Mouse (Mus musculus): ENCODE measurements around the gene Zfp13. TPM values are rescaled to one million over a fixed set of nuclear protein-coding genes. Genes with fewer than 3 reads are reported as not detected.
A peak's percentile ranks its signal among the peaks of the same experiment; 100 is the strongest.

Zfp13 gene
- polyA plus RNA-seq, 1 experiment from 2014 or later, result 9.0 TPM

DNA sequence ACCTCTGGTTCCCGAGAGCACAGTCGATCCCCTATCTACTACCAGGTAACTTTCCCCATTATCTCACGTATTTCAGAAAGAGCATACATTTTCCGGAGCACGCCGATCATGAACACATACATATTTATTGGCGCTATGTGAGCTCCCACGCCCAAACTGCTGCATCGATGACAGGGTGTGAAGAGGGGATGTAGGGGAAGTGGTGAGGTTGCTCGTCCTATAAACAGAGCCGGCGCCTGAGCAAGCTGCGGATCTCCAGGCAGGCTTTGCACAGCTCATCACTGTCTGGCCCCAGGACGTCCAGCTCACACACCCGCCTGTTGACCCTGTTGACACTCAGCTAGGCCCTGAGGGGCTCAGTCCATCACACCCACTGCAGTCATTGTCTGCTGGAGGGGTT, 48.4 kb downstream of the Zfp13 start:
- Histone ChIP-seq H3K4me2 (peak overlapping the region; percentile 73), H3K9ac (ENCODE audit: low read depth, low read length) (peak overlapping the region; percentile 77), H3K36me3 (ENCODE audit: control insufficient read depth, insufficient read depth, low read length) (0 out of 2 replicates have a peak, but pooled peaks cover 5% of the 10 kb centered on the region), H3K9me3 (replicated peaks; ENCODE audit: control insufficient read depth, low read length) (no peaks in the 10 kb centered on the region), H3K27me3 (ENCODE audit: control insufficient read depth, insufficient read depth, low read length) (no peaks in the 10 kb centered on the region), H3K4me1 (ENCODE audit: control insufficient read depth, insufficient read depth, low read length) (no peaks in the 10 kb centered on the region; the same call in 1 of the 2 replicates), H3K27ac (ENCODE audit: low read depth, low read length) (peak overlapping the region; percentile 55), H3K4me3 (ENCODE audit: low read depth, low read length) (peak overlapping the region; percentile 71)
- no peak for ATAC-seq (replicated peaks; ENCODE audit: insufficient number of reproducible peaks, low FRiP score, low TSS enrichment)
- WGBS (ENCODE audit: insufficient replicate concordance), result under 1% methylated on average over 15 of the region's 15 CpGs

DNA sequence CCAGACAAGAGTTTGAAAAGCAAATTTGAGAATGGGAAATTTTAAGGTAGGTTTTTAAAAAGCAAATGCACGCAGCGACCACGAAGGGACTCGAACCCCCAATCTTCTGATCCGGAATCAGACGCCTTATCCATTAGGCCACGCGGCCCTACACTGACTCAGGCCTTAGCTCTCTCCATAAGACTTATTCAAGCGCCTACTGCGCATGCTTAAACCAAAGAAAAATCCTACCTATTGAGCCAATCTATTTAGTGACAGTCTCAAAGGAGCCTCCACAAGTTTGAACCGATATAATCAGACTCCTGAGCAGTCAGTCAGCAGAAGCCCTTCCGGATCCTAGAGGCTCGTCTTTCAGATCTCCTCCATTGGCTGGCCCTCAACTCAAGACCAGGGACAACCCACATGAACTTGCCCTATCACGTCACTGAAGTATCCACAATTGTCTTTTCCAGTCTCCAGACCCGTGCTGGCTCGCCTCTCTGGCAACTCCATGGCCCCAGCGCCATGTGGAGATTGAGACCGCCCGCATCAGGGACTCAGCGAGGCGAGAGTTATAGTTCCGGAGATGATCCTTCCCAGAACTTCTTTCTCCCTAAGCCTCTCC, 49.0 kb downstream of the Zfp13 start:
- peak; percentile 67 for ATAC-seq (replicated peaks; ENCODE audit: insufficient number of reproducible peaks, low FRiP score, low TSS enrichment)
- Histone ChIP-seq H3K4me2 (peak overlapping the region; percentile 73), H3K9ac (ENCODE audit: low read depth, low read length) (peak overlapping the region; percentile 77), H3K36me3 (ENCODE audit: control insufficient read depth, insufficient read depth, low read length) (0 out of 2 replicates have a peak, but pooled peaks cover 2% of the 10 kb centered on the region), H3K9me3 (replicated peaks; ENCODE audit: control insufficient read depth, low read length) (no peaks in the 10 kb centered on the region), H3K4me3 (ENCODE audit: low read depth, low read length) (peak overlapping the region; percentile 71), H3K27ac (ENCODE audit: low read depth, low read length) (peak overlapping the region; percentile 55), H3K27me3 (ENCODE audit: control insufficient read depth, insufficient read depth, low read length) (no peaks in the 10 kb centered on the region), H3K4me1 (ENCODE audit: control insufficient read depth, insufficient read depth, low read length) (no peaks in the 10 kb centered on the region; the same call in 1 of the 2 replicates)
- WGBS (ENCODE audit: insufficient replicate concordance), result under 1% methylated on average over 22 of the region's 22 CpGs

DNA sequence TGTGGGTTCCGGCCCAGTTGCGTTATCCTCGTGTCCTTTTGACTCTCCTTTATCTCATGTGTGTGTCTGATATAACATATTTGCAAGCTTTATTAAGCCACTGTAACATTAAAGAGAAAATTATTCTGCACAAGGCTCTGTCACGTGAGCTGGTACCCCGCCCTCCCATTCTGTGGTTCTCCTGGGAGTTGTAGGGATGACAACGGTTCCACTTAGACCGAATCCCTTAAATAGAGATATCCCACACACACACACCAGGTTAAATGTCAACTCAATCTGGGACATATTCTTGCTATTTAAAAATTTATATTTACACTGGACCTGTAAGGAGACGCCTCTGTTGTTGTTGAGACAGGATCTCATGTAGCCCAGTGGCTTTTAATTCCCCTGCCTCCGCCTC, 49.8 kb downstream of the Zfp13 start:
- no peak for ATAC-seq (replicated peaks; ENCODE audit: insufficient number of reproducible peaks, low FRiP score, low TSS enrichment)
- peak overlapping the region; percentile 71 for H3K4me3 ChIP-seq (ENCODE audit: low read depth, low read length)
- H3K27ac ChIP-seq (ENCODE audit: low read depth, low read length), result no peak overlapping the region
- H3K9ac ChIP-seq (ENCODE audit: low read depth, low read length), result no peak overlapping the region
- H3K27me3 ChIP-seq (ENCODE audit: control insufficient read depth, insufficient read depth, low read length), result no peaks in the 10 kb centered on the region
- no peaks in the 10 kb centered on the region; the same call in 1 of the 2 replicates for H3K4me1 ChIP-seq (ENCODE audit: control insufficient read depth, insufficient read depth, low read length)
- WGBS (ENCODE audit: insufficient replicate concordance), result 6% methylated on average over 9 of the region's 9 CpGs
- no peaks in the 10 kb centered on the region for H3K9me3 ChIP-seq (replicated peaks; ENCODE audit: control insufficient read depth, low read length)
- H3K4me2 ChIP-seq, result peak overlapping the region; percentile 73
- no peaks in the 10 kb centered on the region for H3K36me3 ChIP-seq (ENCODE audit: control insufficient read depth, insufficient read depth, low read length)

DNA sequence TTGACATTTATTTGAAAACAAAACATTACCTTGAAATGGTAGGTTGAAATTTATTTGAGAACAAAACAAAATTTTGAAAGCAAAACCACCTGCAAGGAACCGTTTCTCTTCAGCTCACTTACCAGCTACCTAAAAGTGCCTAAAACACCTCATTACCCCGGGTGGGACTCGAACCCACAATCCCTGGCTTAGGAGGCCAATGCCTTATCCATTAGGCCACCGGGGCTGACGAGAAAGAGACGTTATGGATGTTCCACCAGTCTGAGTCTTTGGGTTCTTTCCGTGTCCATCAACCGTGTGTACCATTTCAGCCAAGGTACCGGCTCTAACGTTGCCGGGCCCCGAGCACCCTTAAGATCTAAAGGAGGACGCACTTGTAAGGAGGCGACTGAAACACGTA, 50.7 kb downstream of the Zfp13 start:
- peak; percentile 66 for ATAC-seq (replicated peaks; ENCODE audit: insufficient number of reproducible peaks, low FRiP score, low TSS enrichment)
- Histone ChIP-seq H3K4me2 (peak overlapping the region; percentile 73), H3K27me3 (ENCODE audit: control insufficient read depth, insufficient read depth, low read length) (no peaks in the 10 kb centered on the region), H3K27ac (ENCODE audit: low read depth, low read length) (no peak overlapping the region), H3K4me1 (ENCODE audit: control insufficient read depth, insufficient read depth, low read length) (no peaks in the 10 kb centered on the region; the same call in 1 of the 2 replicates), H3K9ac (ENCODE audit: low read depth, low read length) (no peak overlapping the region), H3K9me3 (replicated peaks; ENCODE audit: control insufficient read depth, low read length) (no peaks in the 10 kb centered on the region), H3K4me3 (ENCODE audit: low read depth, low read length) (peak overlapping the region; percentile 71), H3K36me3 (ENCODE audit: control insufficient read depth, insufficient read depth, low read length) (no peaks in the 10 kb centered on the region)
- WGBS (ENCODE audit: insufficient replicate concordance), result under 1% methylated on average over 15 of the region's 15 CpGs

DNA sequence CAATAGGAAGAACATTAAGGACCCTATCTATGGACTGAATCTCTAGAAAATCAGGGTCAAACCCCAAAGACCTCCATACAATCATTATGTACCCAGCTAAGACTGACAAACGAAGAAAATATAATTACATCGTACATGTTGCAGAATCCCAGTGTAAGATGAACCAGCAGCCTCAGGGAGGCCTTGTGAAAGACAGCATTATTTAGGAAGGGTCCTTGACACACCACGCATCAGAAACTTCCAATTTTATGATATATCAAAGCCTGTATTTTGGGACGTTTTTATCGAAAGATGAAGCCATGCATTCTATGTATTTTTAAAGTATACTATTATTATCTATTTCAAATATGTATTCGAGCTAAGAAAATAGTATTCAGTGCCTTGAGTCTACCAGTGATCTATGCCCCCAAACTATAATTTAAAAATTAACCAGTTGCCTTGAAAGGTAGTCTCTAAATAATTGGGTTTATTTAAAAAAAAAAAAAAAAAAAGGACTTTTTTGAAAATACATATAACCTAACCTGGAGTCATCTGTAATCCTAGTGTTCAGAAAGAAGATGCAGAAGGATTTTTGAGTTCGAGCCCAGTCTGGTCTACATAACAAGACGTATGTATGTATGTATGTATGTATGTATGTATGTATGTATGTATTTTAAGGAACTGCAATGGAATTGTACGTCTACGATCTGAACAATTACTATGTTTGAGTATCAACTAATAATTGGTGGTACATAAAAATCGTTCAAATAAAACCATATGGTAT, 51.4 kb downstream of the Zfp13 start:
- H3K27me3 ChIP-seq (ENCODE audit: control insufficient read depth, insufficient read depth, low read length), result no peaks in the 10 kb centered on the region
- peak overlapping the region; percentile 63 for H3K4me2 ChIP-seq
- H3K4me3 ChIP-seq (ENCODE audit: low read depth, low read length), result peak overlapping the region; percentile 82; the same call in 1 of the 2 replicates
- no peaks in the 10 kb centered on the region for H3K36me3 ChIP-seq (ENCODE audit: control insufficient read depth, insufficient read depth, low read length)
- WGBS (ENCODE audit: insufficient replicate concordance), result 42% methylated on average over 11 of the region's 11 CpGs
- no peaks in the 10 kb centered on the region for H3K9me3 ChIP-seq (replicated peaks; ENCODE audit: control insufficient read depth, low read length)
- no peak overlapping the region for H3K27ac ChIP-seq (ENCODE audit: low read depth, low read length)
- ATAC-seq (replicated peaks; ENCODE audit: insufficient number of reproducible peaks, low FRiP score, low TSS enrichment), result no peak
- H3K9ac ChIP-seq (ENCODE audit: low read depth, low read length), result no peak overlapping the region
- no peaks in the 10 kb centered on the region; the same call in 1 of the 2 replicates for H3K4me1 ChIP-seq (ENCODE audit: control insufficient read depth, insufficient read depth, low read length)

DNA sequence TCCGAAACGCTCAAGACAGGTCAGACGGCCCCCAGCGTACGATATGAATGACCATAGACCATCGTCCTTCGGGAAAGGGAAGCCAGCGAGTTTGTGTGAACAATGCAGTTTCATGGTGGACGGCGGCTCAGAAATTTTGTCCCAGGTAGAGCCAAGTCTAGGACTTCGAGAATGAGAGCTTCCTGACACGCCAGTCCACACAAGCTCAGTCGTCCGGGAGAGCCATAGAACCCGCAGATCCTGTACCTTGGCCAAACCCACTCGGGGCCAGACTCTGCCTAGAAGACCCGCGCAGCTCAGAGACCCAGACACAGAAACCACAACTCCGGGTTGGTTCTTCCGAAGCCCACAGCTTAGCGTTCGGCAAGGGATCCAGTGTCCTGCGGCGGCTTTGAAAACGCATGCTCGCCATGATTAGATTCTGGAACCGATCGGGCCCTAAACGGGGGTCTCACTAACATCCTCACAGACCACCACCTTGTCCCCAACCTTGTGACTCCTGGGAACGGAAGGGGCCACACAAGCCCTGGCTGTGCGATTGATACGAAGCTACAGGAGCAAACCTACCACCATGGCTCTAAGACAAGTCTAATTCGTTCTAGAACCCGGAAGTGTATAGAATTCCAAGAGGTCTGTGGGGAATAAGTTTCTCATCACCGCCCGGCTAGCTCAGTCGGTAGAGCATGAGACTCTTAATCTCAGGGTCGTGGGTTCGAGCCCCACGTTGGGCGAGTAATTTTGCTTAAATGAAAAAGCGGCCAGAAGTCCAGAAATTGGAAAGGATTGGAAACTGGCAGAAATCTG, 52.4 kb downstream of the Zfp13 start:
- H3K27ac ChIP-seq (ENCODE audit: low read depth, low read length), result peak overlapping the region; percentile 59
- peak; percentile 43 for ATAC-seq (replicated peaks; ENCODE audit: insufficient number of reproducible peaks, low FRiP score, low TSS enrichment)
- H3K4me2 ChIP-seq, result peak overlapping the region; percentile 63
- under 1% methylated on average over 42 of the region's 42 CpGs for WGBS (ENCODE audit: insufficient replicate concordance)
- H3K4me1 ChIP-seq (ENCODE audit: control insufficient read depth, insufficient read depth, low read length), result no peaks in the 10 kb centered on the region; the same call in 1 of the 2 replicates
- peak overlapping the region; percentile 78 for H3K9ac ChIP-seq (ENCODE audit: low read depth, low read length)
- peak overlapping the region; percentile 82 for H3K4me3 ChIP-seq (ENCODE audit: low read depth, low read length)
- no peaks in the 10 kb centered on the region for H3K36me3 ChIP-seq (ENCODE audit: control insufficient read depth, insufficient read depth, low read length)
- no peaks in the 10 kb centered on the region for H3K27me3 ChIP-seq (ENCODE audit: control insufficient read depth, insufficient read depth, low read length)
- H3K9me3 ChIP-seq (replicated peaks; ENCODE audit: control insufficient read depth, low read length), result no peaks in the 10 kb centered on the region

DNA sequence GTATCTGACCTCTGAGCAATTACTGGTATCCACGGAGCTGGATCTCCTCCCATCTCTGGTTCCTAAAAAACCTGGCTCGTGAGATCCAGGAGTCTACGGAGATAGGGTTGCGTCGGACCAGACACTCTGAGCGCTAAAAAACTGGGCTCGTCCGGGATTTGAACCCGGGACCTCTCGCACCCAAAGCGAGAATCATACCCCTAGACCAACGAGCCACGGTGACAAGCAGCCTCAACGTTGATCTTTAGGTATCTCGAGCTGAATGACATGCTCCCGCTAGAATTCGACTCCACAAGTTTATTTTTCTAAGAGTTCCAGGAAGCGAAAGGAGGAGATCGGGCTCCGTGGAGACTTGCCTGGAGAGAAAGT, 53.0 kb downstream of the Zfp13 start:
- peak overlapping the region; percentile 78 for H3K9ac ChIP-seq (ENCODE audit: low read depth, low read length)
- H3K27ac ChIP-seq (ENCODE audit: low read depth, low read length), result peak overlapping the region; percentile 59; the same call in 1 of the 2 replicates
- no peaks in the 10 kb centered on the region; the same call in 1 of the 2 replicates for H3K4me1 ChIP-seq (ENCODE audit: control insufficient read depth, insufficient read depth, low read length)
- H3K4me2 ChIP-seq, result peak overlapping the region; percentile 63
- peak; percentile 60 for ATAC-seq (replicated peaks; ENCODE audit: insufficient number of reproducible peaks, low FRiP score, low TSS enrichment)
- WGBS (ENCODE audit: insufficient replicate concordance), result under 1% methylated on average over 20 of the region's 20 CpGs
- H3K4me3 ChIP-seq (ENCODE audit: low read depth, low read length), result peak overlapping the region; percentile 82
- no peaks in the 10 kb centered on the region for H3K36me3 ChIP-seq (ENCODE audit: control insufficient read depth, insufficient read depth, low read length)
- no peaks in the 10 kb centered on the region for H3K27me3 ChIP-seq (ENCODE audit: control insufficient read depth, insufficient read depth, low read length)
- H3K9me3 ChIP-seq (replicated peaks; ENCODE audit: control insufficient read depth, low read length), result no peaks in the 10 kb centered on the region

DNA sequence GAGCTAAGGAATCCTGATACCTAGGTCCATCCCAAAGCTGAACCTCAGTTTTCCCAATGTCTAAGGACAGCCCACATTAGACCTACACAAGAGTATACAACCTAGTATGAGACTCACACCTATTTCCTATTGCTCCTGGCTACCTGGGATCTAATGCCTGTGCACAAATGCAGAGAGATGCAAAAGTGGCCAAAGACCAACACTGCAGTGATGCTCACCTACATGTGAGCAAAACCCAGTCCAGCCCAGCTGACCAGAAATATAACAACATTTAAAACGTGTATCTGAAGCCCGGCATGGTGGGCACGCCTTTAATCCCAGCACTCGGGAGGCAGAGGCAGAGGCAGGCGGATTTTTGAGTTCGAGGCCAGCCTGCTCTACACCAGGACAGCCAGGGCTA, 53.4 kb downstream of the Zfp13 start:
- Histone ChIP-seq H3K4me2 (peak overlapping the region; percentile 63), H3K27ac (ENCODE audit: low read depth, low read length) (no peak overlapping the region), H3K36me3 (ENCODE audit: control insufficient read depth, insufficient read depth, low read length) (no peaks in the 10 kb centered on the region), H3K9ac (ENCODE audit: low read depth, low read length) (no peak overlapping the region), H3K4me3 (ENCODE audit: low read depth, low read length) (peak overlapping the region; percentile 82), H3K27me3 (ENCODE audit: control insufficient read depth, insufficient read depth, low read length) (no peaks in the 10 kb centered on the region), H3K9me3 (replicated peaks; ENCODE audit: control insufficient read depth, low read length) (no peaks in the 10 kb centered on the region), H3K4me1 (ENCODE audit: control insufficient read depth, insufficient read depth, low read length) (no peaks in the 10 kb centered on the region)
- no peak for ATAC-seq (replicated peaks; ENCODE audit: insufficient number of reproducible peaks, low FRiP score, low TSS enrichment)
- WGBS (ENCODE audit: insufficient replicate concordance), result 13% methylated on average over 6 of the region's 6 CpGs
